Mouse (Mus musculus): ENCODE measurements around the gene Tmem125. TPM values are rescaled to one million over a fixed set of nuclear protein-coding genes. Genes with fewer than 3 reads are reported as not detected.
A peak's percentile ranks its signal among the peaks of the same experiment; 100 is the strongest.

The Tmem125 gene
- total and polyA plus RNA-seq, 3 experiments: 1.8 to 3.2 TPM; not detected in 1

DNA sequence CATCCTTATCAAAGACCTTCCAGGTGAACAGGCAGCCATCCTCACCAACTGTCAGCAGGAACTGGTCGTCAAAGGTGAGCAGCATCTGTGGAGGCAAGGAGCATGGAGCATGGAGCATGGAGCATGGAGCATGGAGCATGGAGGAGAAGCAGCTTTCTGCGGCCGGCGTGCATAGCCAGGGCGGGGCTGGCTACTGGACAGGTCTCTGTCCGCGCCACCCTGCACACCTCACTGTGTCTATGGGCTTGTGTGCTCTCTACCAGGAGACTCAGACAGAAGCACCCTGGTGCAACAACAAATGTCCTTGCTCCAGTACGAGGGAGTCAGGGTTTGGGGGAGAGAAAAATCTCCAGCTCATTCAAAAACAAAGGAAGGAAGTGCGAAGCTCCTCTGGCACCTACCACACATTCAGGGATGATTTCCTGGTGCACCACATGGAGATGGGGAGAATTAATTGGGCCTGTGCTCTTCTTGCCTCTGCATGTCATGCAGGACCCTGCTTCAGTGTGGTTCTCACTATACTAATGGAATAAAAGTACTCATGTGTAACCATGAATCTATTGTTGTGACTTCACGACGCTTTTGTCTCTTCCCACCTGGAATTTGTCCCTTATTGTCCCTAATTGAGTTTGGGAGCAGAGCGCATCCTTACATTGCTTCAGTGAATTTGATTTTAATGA, 45.3 kb upstream of the Tmem125 start:
- DNase-seq (ENCODE audit: low read depth, low spot score): no peak
- no peaks in the 10 kb centered on the region for H3K79me2 ChIP-seq (ENCODE audit: control insufficient read depth, insufficient read depth, low read length, poor library complexity)
- H3K27me3 ChIP-seq (ENCODE audit: control insufficient read depth in 1 of 2, insufficient read depth in 2 of 2, low read length in 2 of 2): peaks cover 0 to 7% of the 10 kb centered on the region in 2 experiments; a peak in 3 of 4 replicates
- no peak overlapping the region for H3K4me3 ChIP-seq (ENCODE audit: control insufficient read depth in 1 of 2, insufficient read depth in 1 of 2, low read depth in 2 of 2, low read length in 2 of 2)
- TF ChIP-seq ZMIZ1 (IDR thresholded peaks at IDR 0.05; ENCODE audit: low read depth, low read length) (no peak), ETS1 (IDR thresholded peaks at IDR 0.05; ENCODE audit: low read depth, low read length) (no peak), ZNF384 (IDR thresholded peaks at IDR 0.05; ENCODE audit: low read depth, low read length) (no peak), RAD21 (IDR thresholded peaks at IDR 0.05; ENCODE audit: low read depth, low read length) (no peak), USF1 (IDR thresholded peaks at IDR 0.05; ENCODE audit: low read depth, low read length) (no peak), BHLHE40 (IDR thresholded peaks at IDR 0.05; ENCODE audit: borderline replicate concordance, low read depth, low read length) (no peak), NRF1 (IDR thresholded peaks at IDR 0.05; ENCODE audit: insufficient read depth, low read depth, low read length, poor library complexity, severe bottlenecking) (no peak), SIN3A (IDR thresholded peaks at IDR 0.05; ENCODE audit: low read length) (no peak), MYB (IDR thresholded peaks at IDR 0.05; ENCODE audit: low read depth, low read length) (no peak), USF2 (IDR thresholded peaks at IDR 0.05; ENCODE audit: borderline replicate concordance in 1 of 2, insufficient read depth in 1 of 2, low read depth in 1 of 2, low read length in 2 of 2) (no peak)
- H3K4me1 ChIP-seq (ENCODE audit: control insufficient read depth in 1 of 2, insufficient read depth in 2 of 2, low read length in 2 of 2): no peaks in the 10 kb centered on the region
- H3K9me3 ChIP-seq (replicated peaks; ENCODE audit: insufficient read depth, low read length): no peaks in the 10 kb centered on the region
- H3K27ac ChIP-seq (ENCODE audit: control insufficient read depth, low read depth, low read length): no peak overlapping the region
- no peaks in the 10 kb centered on the region for H3K36me3 ChIP-seq (ENCODE audit: control insufficient read depth in 1 of 2, insufficient read depth in 2 of 2, low read length in 2 of 2)
- no peak overlapping the region for H3K9ac ChIP-seq (ENCODE audit: control insufficient read depth, low read depth, low read length, poor library complexity, severe bottlenecking)

DNA sequence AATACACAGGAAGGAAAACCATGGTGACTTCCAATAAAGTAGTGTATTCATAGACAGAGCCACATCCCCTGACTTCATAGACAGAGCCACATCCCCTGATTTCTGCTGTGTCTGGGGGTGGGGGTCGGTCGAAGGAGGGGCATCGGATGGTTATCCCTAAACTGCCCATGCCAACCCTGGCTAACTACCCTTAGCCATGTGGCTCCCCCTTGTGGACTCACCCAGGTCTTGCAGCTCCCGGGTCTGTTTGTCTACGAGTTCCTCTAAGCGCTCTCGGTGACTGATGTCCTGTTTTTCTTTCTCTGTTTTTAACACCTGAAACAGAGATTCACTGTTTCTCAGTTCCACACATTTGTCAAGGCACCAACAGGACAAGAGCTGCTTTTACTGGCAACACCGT, 38.8 kb upstream of the Tmem125 start:
- no peaks in the 10 kb centered on the region for H3K9me3 ChIP-seq (replicated peaks; ENCODE audit: insufficient read depth, low read length)
- H3K4me1 ChIP-seq (ENCODE audit: control insufficient read depth in 1 of 2, insufficient read depth in 2 of 2, low read length in 2 of 2): no peaks in the 10 kb centered on the region
- no peaks in the 10 kb centered on the region; a peak in 1 of 4 replicates for H3K27me3 ChIP-seq (ENCODE audit: control insufficient read depth in 1 of 2, insufficient read depth in 2 of 2, low read length in 2 of 2)
- no peak for TF ChIP-seq ETS1 (IDR thresholded peaks at IDR 0.05; ENCODE audit: low read depth, low read length)
- peak; percentile 38 to 60 (median 45); a peak in 5 of 6 replicates for TF ChIP-seq CTCF (IDR thresholded peaks at IDR 0.05 in 2 of 3, conservative IDR thresholded peaks at IDR 0.05 in 1 of 3; ENCODE audit: control insufficient read depth in 1 of 3, insufficient read depth in 1 of 3, low read depth in 2 of 3, low read length in 3 of 3, poor library complexity in 1 of 3, severe bottlenecking in 1 of 3)
- H3K4me3 ChIP-seq (ENCODE audit: control insufficient read depth in 1 of 2, insufficient read depth in 1 of 2, low read depth in 2 of 2, low read length in 2 of 2): no peak overlapping the region
- no peak overlapping the region for H3K27ac ChIP-seq (ENCODE audit: control insufficient read depth, low read depth, low read length)
- no peak overlapping the region for H3K9ac ChIP-seq (ENCODE audit: control insufficient read depth, low read depth, low read length, poor library complexity, severe bottlenecking)
- no peaks in the 10 kb centered on the region for H3K79me2 ChIP-seq (ENCODE audit: control insufficient read depth, insufficient read depth, low read length, poor library complexity)
- no peak for DNase-seq (ENCODE audit: low read depth, low spot score)
- no peaks in the 10 kb centered on the region for H3K36me3 ChIP-seq (ENCODE audit: control insufficient read depth in 1 of 2, insufficient read depth in 2 of 2, low read length in 2 of 2)

DNA sequence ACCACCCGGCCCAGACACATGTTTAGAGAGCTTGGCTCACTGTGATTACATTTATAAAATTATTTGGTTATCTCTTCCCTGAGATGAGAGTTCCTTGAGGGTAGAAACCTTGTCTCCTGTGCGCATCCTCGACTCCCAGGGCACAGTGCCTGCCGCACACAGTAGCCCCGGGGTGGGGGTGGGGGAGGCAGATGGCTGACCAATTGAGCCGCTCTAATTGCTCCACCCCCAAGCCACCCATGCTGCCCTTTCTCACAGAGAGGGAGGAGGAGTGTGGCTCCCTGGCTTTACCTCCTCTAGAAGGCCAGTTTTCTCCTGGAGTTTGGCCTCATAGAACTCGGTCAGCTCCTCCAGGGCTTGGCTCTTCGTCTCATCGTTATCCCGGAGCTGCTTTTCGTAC, 37.7 kb upstream of the Tmem125 start:
- no peaks in the 10 kb centered on the region for H3K4me1 ChIP-seq (ENCODE audit: control insufficient read depth in 1 of 2, insufficient read depth in 2 of 2, low read length in 2 of 2)
- H3K9ac ChIP-seq (ENCODE audit: control insufficient read depth, low read depth, low read length, poor library complexity, severe bottlenecking): no peak overlapping the region
- no peaks in the 10 kb centered on the region for H3K79me2 ChIP-seq (ENCODE audit: control insufficient read depth, insufficient read depth, low read length, poor library complexity)
- H3K36me3 ChIP-seq (ENCODE audit: control insufficient read depth in 1 of 2, insufficient read depth in 2 of 2, low read length in 2 of 2): no peaks in the 10 kb centered on the region
- no peak overlapping the region for H3K4me3 ChIP-seq (ENCODE audit: control insufficient read depth in 1 of 2, insufficient read depth in 1 of 2, low read depth in 2 of 2, low read length in 2 of 2)
- H3K9me3 ChIP-seq (replicated peaks; ENCODE audit: insufficient read depth, low read length): no peaks in the 10 kb centered on the region
- H3K27me3 ChIP-seq (ENCODE audit: control insufficient read depth in 1 of 2, insufficient read depth in 2 of 2, low read length in 2 of 2): peaks cover 0 to 5% of the 10 kb centered on the region in 2 experiments
- DNase-seq (ENCODE audit: low read depth, low spot score): no peak
- H3K27ac ChIP-seq (ENCODE audit: control insufficient read depth, low read depth, low read length): no peak overlapping the region
- TF ChIP-seq EP300 (IDR thresholded peaks at IDR 0.05; ENCODE audit: low read depth in 1 of 2, low read length in 2 of 2) (no peak), MXI1 (IDR thresholded peaks at IDR 0.05; ENCODE audit: low read depth, low read length) (no peak), CHD1 (IDR thresholded peaks at IDR 0.05; ENCODE audit: low read depth, low read length) (no peak), POLR2AphosphoS5 (IDR thresholded peaks at IDR 0.05; ENCODE audit: borderline replicate concordance, low read depth, low read length) (no peak), MAFK (IDR thresholded peaks at IDR 0.05; ENCODE audit: borderline replicate concordance, low read depth, low read length) (no peak), RCOR1 (IDR thresholded peaks at IDR 0.05; ENCODE audit: low read depth, low read length) (no peak), ZKSCAN1 (IDR thresholded peaks at IDR 0.05; ENCODE audit: low read depth, low read length) (no peak), E2F4 (IDR thresholded peaks at IDR 0.05; ENCODE audit: borderline replicate concordance, low read depth, low read length) (no peak), GABPA (IDR thresholded peaks at IDR 0.05; ENCODE audit: low read depth, low read length) (no peak), ZC3H11A (IDR thresholded peaks at IDR 0.05; ENCODE audit: low read depth, low read length) (no peak), JUND (IDR thresholded peaks at IDR 0.05; ENCODE audit: low read depth, low read length) (no peak), BHLHE40 (IDR thresholded peaks at IDR 0.05; ENCODE audit: borderline replicate concordance, low read depth, low read length) (no peak), TBP (IDR thresholded peaks at IDR 0.05; ENCODE audit: low read depth, low read length) (no peak), RAD21 (IDR thresholded peaks at IDR 0.05; ENCODE audit: low read depth, low read length) (no peak), MYC (IDR thresholded peaks at IDR 0.05; ENCODE audit: low read depth, low read length) (no peak), CHD2 (IDR thresholded peaks at IDR 0.05; ENCODE audit: low read length) (no peak)

All from MEL (cell line).